Mouse (Mus musculus) megakaryocyte, embryonic 14.5 days (primary cell): ENCODE results near the gene Atf6b.

Experiments used
- FLI1 ChIP-seq: IDR thresholded peaks from 2 replicates; pipeline ENCODE4 v1.6.1; 2012; ENCODE audit warnings: low read length, inconsistent platforms, mixed read lengths
- GATA1 ChIP-seq: IDR thresholded peaks from 3 replicates; pipeline ENCODE4 v1.6.1; 2012; ENCODE audit warnings: mixed read lengths, low read length, inconsistent platforms, borderline replicate concordance

DNA sequence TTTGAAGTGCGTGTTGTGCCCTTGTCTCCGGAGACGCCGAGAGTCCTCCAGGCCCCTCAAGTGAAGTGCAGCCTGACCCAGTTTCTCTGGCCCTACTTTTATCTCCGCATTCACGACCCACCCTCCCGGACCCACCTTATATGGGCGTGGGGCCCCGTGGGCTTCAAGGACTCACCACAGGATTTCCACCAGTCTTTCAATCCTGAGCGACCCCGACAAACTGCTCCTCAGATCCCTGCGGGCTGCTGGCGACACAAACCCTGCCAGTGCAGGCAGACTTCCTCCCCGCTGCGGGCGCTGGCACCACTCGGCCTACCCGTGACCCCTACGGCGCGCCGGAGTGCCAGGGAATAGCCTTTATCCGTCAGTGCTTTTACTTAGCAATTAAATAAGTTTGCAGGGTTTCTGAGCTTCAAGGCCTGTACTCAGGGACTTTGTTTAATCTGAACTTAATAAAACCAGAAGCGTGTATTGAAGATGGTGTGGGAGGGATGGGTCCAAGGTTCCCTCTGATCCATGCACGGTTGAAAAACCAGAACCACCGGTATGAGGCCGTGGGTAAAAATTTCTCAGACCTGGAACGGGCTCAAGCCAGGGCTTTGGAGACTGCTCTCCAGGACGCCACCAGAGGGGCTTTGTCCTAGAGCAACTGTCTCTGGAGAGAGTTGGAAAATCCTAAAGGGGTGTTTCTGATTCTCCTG, 18.9 kb upstream of the Atf6b start, which contains the start of gene Ppt2:
- TF ChIP-seq GATA1 (no peak), FLI1 (no peak)
